Mouse (Mus musculus) heart, adult 18-20 months (tissue): ENCODE results near the gene Arhgef12. TPM values are rescaled to one million over a fixed set of nuclear protein-coding genes. Genes with fewer than 3 reads are reported as not detected.

Source experiments
- DNase-seq, 2 experiments: peaks; one replicate each; pipeline ENCODE4 v3.0.0; 2021 to 2022; ENCODE audit warnings: mixed read lengths in 1 of 2
- total RNA-seq, 2 experiments: library from RNA; stranded (reverse); gene quantifications; 2 replicates each; pipeline ENCODE4 v1.2.3; 2021

Arhgef12 gene
- total RNA-seq, 2 experiments from 2014 or later = 119 to 128 TPM

- no peak for DNase-seq
Measured at GRCm38 (mm10) chr9:43108721-43109120, 1.7 kb upstream of the Arhgef12 start.

GRCm38 (mm10) chr9:43108081-43108480, 1.0 kb upstream of the Arhgef12 start:
- no peak for DNase-seq

- DNase-seq = peak in 1 of 2 experiments; percentile 55
Measured at GRCm38 (mm10) chr9:43107555-43107954, 516 bp upstream of the Arhgef12 start.

- no peak for DNase-seq
Measured at GRCm38 (mm10) chr9:43106426-43107186, 433 bp downstream of the Arhgef12 start.

GRCm38 (mm10) chr9:43105664-43106361, 1.2 kb downstream of the Arhgef12 start:
- DNase-seq = peak; percentile 96 to 97

- peak; percentile 54 to 80 for DNase-seq
Measured at GRCm38 (mm10) chr9:43104873-43105663, 2.0 kb downstream of the Arhgef12 start.

GRCm38 (mm10) chr9:43104526-43104872, 2.5 kb downstream of the Arhgef12 start:
- no peak for DNase-seq

- DNase-seq = peak in 1 of 2 experiments; percentile 36
Measured at GRCm38 (mm10) chr9:43103675-43104299, 3.3 kb downstream of the Arhgef12 start.

- peak in 1 of 2 experiments; percentile 25 for DNase-seq
Measured at GRCm38 (mm10) chr9:43102931-43103330, 4.1 kb downstream of the Arhgef12 start.

- peak; percentile 65 to 70 for DNase-seq
Measured at GRCm38 (mm10) chr9:43101936-43102595, 5.0 kb downstream of the Arhgef12 start.

- peak in 1 of 2 experiments; percentile 56 for DNase-seq
Measured at GRCm38 (mm10) chr9:43098922-43099321, 8.1 kb downstream of the Arhgef12 start.

GRCm38 (mm10) chr9:43097801-43098557, 9.1 kb downstream of the Arhgef12 start:
- DNase-seq = no peak

GRCm38 (mm10) chr9:43096337-43096736, 10.7 kb downstream of the Arhgef12 start:
- no peak for DNase-seq

GRCm38 (mm10) chr9:43094828-43095227, 12.2 kb downstream of the Arhgef12 start:
- no peak for DNase-seq

- peak; percentile 59 to 69 for DNase-seq
Measured at GRCm38 (mm10) chr9:43093803-43094202, 13.2 kb downstream of the Arhgef12 start.

- no peak for DNase-seq
Measured at GRCm38 (mm10) chr9:43085686-43086285, 21.3 kb downstream of the Arhgef12 start.

GRCm38 (mm10) chr9:43084496-43085362, 22.3 kb downstream of the Arhgef12 start:
- DNase-seq = no peak

- no peak for DNase-seq
Measured at GRCm38 (mm10) chr9:43083441-43084055, 23.5 kb downstream of the Arhgef12 start.

GRCm38 (mm10) chr9:43078711-43079110, 28.3 kb downstream of the Arhgef12 start:
- DNase-seq = no peak
